Mouse (Mus musculus) frontal cortex, postnatal 10 days (tissue): ENCODE measurements at regions not wholly inside any gene's neighbourhood (a gene's known extent, or its start where the extent isn't known, plus 50 kb on each side); places are given as distances from the start of the nearest gene placed in this dataset.

ENCODE experiments used
- DNase-seq, 2 experiments: peaks; one replicate each; pipeline ENCODE4 v3.0.0; 2022; ENCODE audit warnings: low spot score in 2 of 2, mixed read lengths in 1 of 2

GRCm38 (mm10) chr1:13839619-13840308 is 2253.4 kb downstream of the 4930444P10Rik start:
- DNase-seq: no peak

- DNase-seq: no peak
These were observed 2258.0 kb downstream of the 4930444P10Rik start for GRCm38 (mm10) chr1:13834860-13835840.

GRCm38 (mm10) chr1:13807786-13808185 is 2285.3 kb downstream of the 4930444P10Rik start:
- DNase-seq: no peak

GRCm38 (mm10) chr1:13800460-13800859 is 2292.7 kb downstream of the 4930444P10Rik start:
- DNase-seq: no peak

GRCm38 (mm10) chr1:13798848-13799247 is 2294.3 kb downstream of the 4930444P10Rik start:
- DNase-seq: no peak

- no peak for DNase-seq
These were observed 2297.9 kb downstream of the 4930444P10Rik start for GRCm38 (mm10) chr1:13795196-13795595.

GRCm38 (mm10) chr1:13789318-13790085 is 2303.6 kb downstream of the 4930444P10Rik start:
- peak; percentile 33 to 79 for DNase-seq

- no peak for DNase-seq
These were observed 2306.1 kb downstream of the 4930444P10Rik start for GRCm38 (mm10) chr1:13787016-13787415.

- DNase-seq: peak; percentile 12 to 17
These were observed 2308.7 kb downstream of the 4930444P10Rik start for GRCm38 (mm10) chr1:13784396-13784795.

GRCm38 (mm10) chr1:13782633-13783032 is 2310.5 kb downstream of the 4930444P10Rik start:
- no peak for DNase-seq

- no peak for DNase-seq
These were observed 2321.0 kb downstream of the 4930444P10Rik start for GRCm38 (mm10) chr1:13772106-13772505.

- no peak for DNase-seq
These were observed 2322.1 kb downstream of the 4930444P10Rik start for GRCm38 (mm10) chr1:13771014-13771463.

GRCm38 (mm10) chr1:13752479-13752878 is 2338.6 kb downstream of the A830018L16Rik start:
- DNase-seq: peak in 1 of 2 experiments; percentile 15

- DNase-seq: no peak
These were observed 2337.5 kb downstream of the A830018L16Rik start for GRCm38 (mm10) chr1:13751381-13751780.
